Mouse (Mus musculus) neural tube, embryonic 14.5 days (tissue): ENCODE measurements around the gene Rab31. TPM values are rescaled to one million over a fixed set of nuclear protein-coding genes. Genes with fewer than 3 reads are reported as not detected.
A peak's percentile ranks its signal among the peaks of the same experiment; 100 is the strongest.

Source experiments
- ATAC-seq: fragments of 200-750 bp; cut with Nextera tagmentation; 2 replicates; pipeline ENCODE4 v1.8.0; 2017; ENCODE audit warnings: low read depth, mild to moderate bottlenecking, moderate TSS enrichment, moderate library complexity
- H3K27ac ChIP-seq: fragments of 300-500 bp; sonication (generic); 2 replicates; pipeline ENCODE4 v1.5.1; 2014; ENCODE audit warnings: low read depth, mild to moderate bottlenecking, control low read depth, low read length, moderate library complexity, mixed read lengths
- H3K27me3 ChIP-seq: fragments of 300-500 bp; sonication (generic); 2 replicates; pipeline ENCODE4 v1.6.1; 2014; ENCODE audit warnings: low read length; ENCODE audit not compliant: control insufficient read depth, insufficient read depth
- H3K36me3 ChIP-seq: fragments of 300-500 bp; sonication (generic); 2 replicates; pipeline ENCODE4 v1.6.1; 2014; ENCODE audit warnings: low read length, mixed read lengths; ENCODE audit not compliant: control insufficient read depth, insufficient read depth
- H3K4me1 ChIP-seq: fragments of 300-500 bp; sonication (generic); 2 replicates; pipeline ENCODE4 v1.6.1; 2014; ENCODE audit warnings: low read length; ENCODE audit not compliant: control insufficient read depth, insufficient read depth
- H3K4me2 ChIP-seq: fragments of 300-500 bp; sonication (generic); 2 replicates; pipeline ENCODE4 v1.6.1; 2014; ENCODE audit warnings: mild to moderate bottlenecking, low read depth, low read length, control low read depth
- H3K4me3 ChIP-seq: fragments of 300-500 bp; sonication (generic); 2 replicates; pipeline ENCODE4 v1.5.1; 2014; ENCODE audit warnings: low read depth, low read length, control low read depth, mixed read lengths
- H3K9ac ChIP-seq: fragments of 300-500 bp; sonication (generic); replicated peaks from 2 replicates; pipeline ENCODE4 v1.6.1; 2014; ENCODE audit warnings: low read depth, mild to moderate bottlenecking, control low read depth, low read length, mixed read lengths
- H3K9me3 ChIP-seq: fragments of 300-500 bp; sonication (generic); 2 replicates; pipeline ENCODE4 v1.6.1; 2016; ENCODE audit warnings: low read length; ENCODE audit not compliant: control insufficient read depth
- WGBS: fragments of 180-500 bp; shearing (Covaris S2); extraction: QIAGEN DNeasy Blood & Tissue Kit; methylation state at CpG from one replicate; pipeline ENCODE4 v1.1.7; 2014; 5-methylcytosine and 5-hydroxymethylcytosine counted together
- polyA plus RNA-seq: library from polyadenylated mRNA; unstranded; fragments of >200 nt; fragmentation: Nextera tagmentation; extraction: Ambion mirVana; gene quantifications from 2 replicates; pipeline ENCODE4 v1.2.1, GENCODE M21; 2014

The Rab31 gene
- polyA plus RNA-seq, 1 experiment from 2014 or later = 70.8 TPM

- ATAC-seq = no peak
- Histone ChIP-seq H3K9ac (no peak overlapping the region), H3K4me3 (no peak overlapping the region), H3K27me3 (no peaks in the 10 kb centered on the region), H3K27ac (no peak overlapping the region), H3K9me3 (no peaks in the 10 kb centered on the region), H3K36me3 (no peaks in the 10 kb centered on the region), H3K4me1 (no peaks in the 10 kb centered on the region), H3K4me2 (no peak overlapping the region)
- 92% methylated on average over 4 of the region's 4 CpGs for WGBS
These were observed 39.9 kb downstream of the Rab31 start for GRCm38 (mm10) chr17:65732666-65733065.

DNA sequence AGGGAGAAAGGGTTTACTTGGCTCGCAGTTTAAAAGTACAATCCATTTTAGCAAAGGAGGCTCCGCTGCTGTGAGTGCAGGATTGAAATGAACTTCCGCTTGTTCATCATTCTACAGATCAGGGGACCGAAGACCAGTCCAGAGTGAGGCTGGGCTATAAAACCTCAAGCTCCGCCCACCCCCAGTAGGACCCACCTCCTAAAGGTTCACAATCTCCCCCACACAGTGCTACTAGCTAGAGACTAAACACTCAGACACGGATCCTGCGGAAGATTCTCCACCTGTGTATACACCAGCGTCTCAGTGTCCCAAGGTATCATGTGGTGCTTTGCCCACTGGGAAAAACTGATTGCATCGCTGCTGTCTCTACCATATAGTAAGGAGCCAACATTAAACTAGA, 40.8 kb downstream of the Rab31 start:
- H3K27me3 ChIP-seq = no peaks in the 10 kb centered on the region
- no peak overlapping the region for H3K4me3 ChIP-seq
- no peak overlapping the region for H3K4me2 ChIP-seq
- H3K9ac ChIP-seq = no peak overlapping the region
- H3K4me1 ChIP-seq = no peaks in the 10 kb centered on the region
- H3K9me3 ChIP-seq = no peaks in the 10 kb centered on the region
- 85% methylated on average over 9 of the region's 9 CpGs for WGBS
- no peak overlapping the region for H3K27ac ChIP-seq
- no peaks in the 10 kb centered on the region for H3K36me3 ChIP-seq
- no peak for ATAC-seq

- Histone ChIP-seq H3K9ac (no peak overlapping the region), H3K27ac (peak overlapping the region; percentile 22; the same call in 1 of the 2 replicates), H3K9me3 (no peaks in the 10 kb centered on the region), H3K4me2 (no peak overlapping the region), H3K27me3 (no peaks in the 10 kb centered on the region), H3K36me3 (no peaks in the 10 kb centered on the region), H3K4me1 (no peaks in the 10 kb centered on the region), H3K4me3 (no peak overlapping the region)
- no peak for ATAC-seq
- WGBS = 81% methylated on average over 14 of the region's 16 CpGs
These were observed 42.4 kb downstream of the Rab31 start for GRCm38 (mm10) chr17:65729945-65730741.

GRCm38 (mm10) chr17:65726755-65727154, 45.8 kb downstream of the Rab31 start:
- Histone ChIP-seq H3K27ac (no peak overlapping the region), H3K4me1 (no peaks in the 10 kb centered on the region), H3K4me2 (no peak overlapping the region), H3K9ac (no peak overlapping the region), H3K4me3 (no peak overlapping the region), H3K9me3 (no peaks in the 10 kb centered on the region), H3K36me3 (no peaks in the 10 kb centered on the region), H3K27me3 (no peaks in the 10 kb centered on the region)
- 95% methylated on average over 5 of the region's 5 CpGs for WGBS
- ATAC-seq = no peak

- 82% methylated on average over 6 of the region's 6 CpGs for WGBS
- ATAC-seq = no peak
- H3K4me2 ChIP-seq = no peak overlapping the region
- H3K27me3 ChIP-seq = no peaks in the 10 kb centered on the region
- H3K4me3 ChIP-seq = no peak overlapping the region
- no peak overlapping the region for H3K9ac ChIP-seq
- H3K4me1 ChIP-seq = no peaks in the 10 kb centered on the region
- no peaks in the 10 kb centered on the region for H3K9me3 ChIP-seq
- H3K27ac ChIP-seq = no peak overlapping the region
- H3K36me3 ChIP-seq = no peaks in the 10 kb centered on the region
These were observed 46.3 kb downstream of the Rab31 start for GRCm38 (mm10) chr17:65726274-65726673.

- WGBS = 54% methylated on average over 2 of the region's 2 CpGs
- Histone ChIP-seq H3K27me3 (no peaks in the 10 kb centered on the region), H3K27ac (no peak overlapping the region), H3K4me2 (no peak overlapping the region), H3K9ac (no peak overlapping the region), H3K4me1 (no peaks in the 10 kb centered on the region), H3K9me3 (no peaks in the 10 kb centered on the region), H3K36me3 (no peaks in the 10 kb centered on the region), H3K4me3 (no peak overlapping the region)
- no peak for ATAC-seq
These were observed 46.7 kb downstream of the Rab31 start for GRCm38 (mm10) chr17:65725814-65726213.

- H3K27me3 ChIP-seq = no peaks in the 10 kb centered on the region
- 32% methylated on average over 8 of the region's 8 CpGs for WGBS
- no peak overlapping the region for H3K27ac ChIP-seq
- no peaks in the 10 kb centered on the region for H3K9me3 ChIP-seq
- no peak overlapping the region for H3K4me3 ChIP-seq
- no peak for ATAC-seq
- no peak overlapping the region for H3K4me2 ChIP-seq
- H3K4me1 ChIP-seq = no peaks in the 10 kb centered on the region
- no peaks in the 10 kb centered on the region for H3K36me3 ChIP-seq
- H3K9ac ChIP-seq = no peak overlapping the region
These were observed 47.2 kb downstream of the Rab31 start for GRCm38 (mm10) chr17:65725381-65725780.

- ATAC-seq = no peak; the same call in 1 of the 2 replicates
- Histone ChIP-seq H3K27ac (no peak overlapping the region), H3K9ac (no peak overlapping the region), H3K9me3 (no peaks in the 10 kb centered on the region), H3K36me3 (no peaks in the 10 kb centered on the region), H3K27me3 (no peaks in the 10 kb centered on the region), H3K4me2 (no peak overlapping the region), H3K4me1 (no peaks in the 10 kb centered on the region), H3K4me3 (no peak overlapping the region)
- WGBS = 81% methylated on average over 11 of the region's 11 CpGs
These were observed 48.3 kb downstream of the Rab31 start for GRCm38 (mm10) chr17:65724254-65724653.

DNA sequence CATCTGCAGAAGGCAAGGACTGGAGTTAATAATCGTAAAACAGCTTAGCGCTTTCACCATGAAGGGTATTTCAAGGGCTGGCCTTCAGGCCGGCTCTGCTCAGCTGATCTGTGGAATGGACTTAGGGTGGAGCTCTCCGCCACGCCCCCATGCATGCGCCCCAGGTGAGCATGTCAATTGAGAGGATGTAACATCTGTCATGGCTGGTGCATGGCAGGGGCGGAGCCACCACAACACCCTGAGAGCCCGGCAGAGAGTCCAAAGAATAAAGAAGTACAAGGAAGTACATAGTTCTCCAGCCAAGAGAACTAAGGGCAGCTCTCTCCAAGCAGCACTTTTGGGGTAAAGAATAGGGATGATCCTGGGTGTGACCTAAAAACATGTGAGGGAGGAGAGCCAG, 48.9 kb downstream of the Rab31 start:
- 91% methylated on average over 8 of the region's 8 CpGs for WGBS
- Histone ChIP-seq H3K27ac (no peak overlapping the region), H3K9ac (no peak overlapping the region), H3K4me2 (no peak overlapping the region), H3K9me3 (no peaks in the 10 kb centered on the region), H3K27me3 (no peaks in the 10 kb centered on the region), H3K4me3 (no peak overlapping the region), H3K4me1 (no peaks in the 10 kb centered on the region), H3K36me3 (no peaks in the 10 kb centered on the region)
- ATAC-seq = no peak
